Mouse (Mus musculus) lung, postnatal 10 days (tissue): Measurements from ENCODE around the gene Cfd.

ENCODE experiments used
- DNase-seq: peaks from one replicate; pipeline ENCODE4 v3.0.0; 2021

Gene Cfd

GRCm38 (mm10) chr10:79934272-79934721 is 43.6 kb downstream of the Cfd start:
- peak; percentile 97 for DNase-seq

- DNase-seq: no peak
Observed at GRCm38 (mm10) chr10:79934794-79935569, 44.3 kb downstream of the Cfd start.

- DNase-seq: peak; percentile 62
Observed at GRCm38 (mm10) chr10:79936284-79936910, 45.7 kb downstream of the Cfd start.

- peak; percentile 94 for DNase-seq
Observed at GRCm38 (mm10) chr10:79936911-79937441, 46.3 kb downstream of the Cfd start.

GRCm38 (mm10) chr10:79937775-79938526 is 47.3 kb downstream of the Cfd start:
- no peak for DNase-seq

GRCm38 (mm10) chr10:79940749-79941148 is 50.1 kb downstream of the Cfd start:
- no peak for DNase-seq
